Mouse (Mus musculus) intestine, postnatal 0 days (tissue): Measurements from ENCODE around the gene Olfr76. TPM values are rescaled to one million over a fixed set of nuclear protein-coding genes. Genes with fewer than 3 reads are reported as not detected.
"Not testable (repeated sequence)": the region's sequence is repeated elsewhere in the genome, so short reads cannot be mapped to it uniquely, and the experiment has no call there.

Experiments
- ATAC-seq: fragments of 200-750 bp; cut with Nextera tagmentation; 2 replicates; pipeline ENCODE4 v1.8.0; 2017; ENCODE audit warnings: mild to moderate bottlenecking, moderate TSS enrichment, moderate library complexity
- H3K27ac ChIP-seq: fragments of 300-500 bp; sonication (generic); 2 replicates; pipeline ENCODE4 v1.5.1; 2014; ENCODE audit warnings: mild to moderate bottlenecking, low read depth, low read length, moderate library complexity
- H3K27me3 ChIP-seq: fragments of 300-500 bp; sonication (generic); replicated peaks from 2 replicates; pipeline ENCODE4 v1.6.1; 2014; ENCODE audit warnings: low read length, mixed read lengths; ENCODE audit not compliant: control insufficient read depth, insufficient read depth
- H3K36me3 ChIP-seq: fragments of 300-500 bp; sonication (generic); 2 replicates; pipeline ENCODE4 v1.6.1; 2014; ENCODE audit warnings: mild to moderate bottlenecking, moderate library complexity; ENCODE audit not compliant: control insufficient read depth, insufficient read depth
- H3K4me1 ChIP-seq: fragments of 300-500 bp; sonication (generic); replicated peaks from 2 replicates; pipeline ENCODE4 v1.6.1; 2014; ENCODE audit warnings: antibody characterized with exemption, low read length, mixed read lengths; ENCODE audit not compliant: control insufficient read depth, insufficient read depth
- H3K4me2 ChIP-seq: fragments of 300-500 bp; sonication (generic); replicated peaks from 2 replicates; pipeline ENCODE4 v1.6.1; 2014; ENCODE audit warnings: low read depth, mild to moderate bottlenecking, moderate library complexity
- H3K4me3 ChIP-seq: fragments of 300-500 bp; sonication (generic); 2 replicates; pipeline ENCODE4 v1.5.1; 2014; ENCODE audit warnings: low read depth, low read length
- H3K9ac ChIP-seq: fragments of 300-500 bp; sonication (generic); 2 replicates; pipeline ENCODE4 v1.6.1; 2014; ENCODE audit warnings: mild to moderate bottlenecking, low read depth, low read length
- H3K9me3 ChIP-seq: fragments of 300-500 bp; sonication (generic); 2 replicates; pipeline ENCODE4 v1.6.1; 2016; ENCODE audit warnings: mixed run types; ENCODE audit not compliant: control insufficient read depth
- CTCF ChIP-seq: sonication (generic); IDR thresholded peaks from 2 replicates; pipeline ENCODE4 v1.5.1; 2016; ENCODE audit warnings: low read depth, mild to moderate bottlenecking, control low read depth, antibody characterized with exemption, moderate library complexity
- WGBS: fragments of 180-500 bp; shearing (Covaris S2); extraction: QIAGEN DNeasy Blood & Tissue Kit; methylation state at CpG from one replicate; pipeline ENCODE4 v1.1.7; 2014; 5-methylcytosine and 5-hydroxymethylcytosine counted together
- polyA plus RNA-seq: library from polyadenylated mRNA; unstranded; fragments of >200 nt; fragmentation: Nextera tagmentation; extraction: Ambion mirVana; gene quantifications from 2 replicates; pipeline ENCODE4 v1.2.1, GENCODE M21; 2015

Olfr76 gene
- polyA plus RNA-seq, 1 experiment from 2014 or later = not detected

DNA sequence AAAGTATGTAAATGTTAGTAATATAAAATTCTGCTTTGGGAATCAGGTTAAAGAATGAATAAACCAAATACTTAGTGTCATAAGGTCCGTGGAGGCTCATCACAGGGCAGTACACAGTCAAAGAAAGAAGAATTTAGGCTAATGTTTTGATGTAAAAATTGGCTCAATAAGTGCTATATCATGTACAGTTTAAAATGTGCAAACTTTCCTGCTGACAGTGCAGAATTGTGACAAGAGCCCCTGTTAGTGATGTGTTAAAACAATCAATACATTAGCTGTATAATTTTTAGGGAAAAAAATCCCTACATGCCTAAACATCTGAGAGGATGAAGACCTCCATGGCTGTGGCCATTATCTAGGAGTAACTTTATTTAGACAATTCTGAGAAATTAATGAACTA, 9.2 kb downstream of the Olfr76 start:
- Histone ChIP-seq H3K9ac (no peak overlapping the region), H3K4me3 (no peak overlapping the region), H3K4me2 (no peak overlapping the region), H3K27ac (no peak overlapping the region), H3K36me3 (no peaks in the 10 kb centered on the region), H3K4me1 (no peaks in the 10 kb centered on the region), H3K9me3 (no peaks in the 10 kb centered on the region), H3K27me3 (no peaks in the 10 kb centered on the region)
- WGBS = 50% methylated on average over 1 of the region's 1 CpGs
- TF ChIP-seq CTCF = no peak
- no peak for ATAC-seq

DNA sequence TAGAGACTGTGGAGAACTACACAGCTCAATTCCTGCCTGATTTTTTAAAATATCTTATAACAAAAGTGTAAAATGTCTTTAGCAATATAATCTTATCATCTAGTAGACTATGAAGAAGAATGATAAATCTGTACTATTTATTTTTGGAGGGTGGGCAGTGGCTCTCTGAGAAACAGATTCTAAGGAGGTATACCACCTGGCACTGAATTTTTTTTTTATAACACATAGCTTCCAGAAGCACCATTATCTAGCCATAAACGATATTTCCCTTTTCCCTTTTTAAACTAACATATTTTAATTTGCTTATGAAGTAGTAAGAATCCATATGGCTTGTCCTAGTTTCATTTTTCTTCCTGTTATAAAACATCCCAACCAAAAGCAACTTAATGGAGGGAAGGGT, 18.5 kb downstream of the Olfr76 start:
- no peak for ATAC-seq
- H3K27ac ChIP-seq = no peak overlapping the region
- no peak overlapping the region for H3K9ac ChIP-seq
- WGBS = 48% methylated on average over 1 of the region's 1 CpGs
- H3K27me3 ChIP-seq = no peaks in the 10 kb centered on the region
- H3K4me2 ChIP-seq = no peak overlapping the region
- H3K4me3 ChIP-seq = no peak overlapping the region
- H3K36me3 ChIP-seq = no peaks in the 10 kb centered on the region
- TF ChIP-seq CTCF = no peak
- no peaks in the 10 kb centered on the region for H3K4me1 ChIP-seq
- no peaks in the 10 kb centered on the region for H3K9me3 ChIP-seq

DNA sequence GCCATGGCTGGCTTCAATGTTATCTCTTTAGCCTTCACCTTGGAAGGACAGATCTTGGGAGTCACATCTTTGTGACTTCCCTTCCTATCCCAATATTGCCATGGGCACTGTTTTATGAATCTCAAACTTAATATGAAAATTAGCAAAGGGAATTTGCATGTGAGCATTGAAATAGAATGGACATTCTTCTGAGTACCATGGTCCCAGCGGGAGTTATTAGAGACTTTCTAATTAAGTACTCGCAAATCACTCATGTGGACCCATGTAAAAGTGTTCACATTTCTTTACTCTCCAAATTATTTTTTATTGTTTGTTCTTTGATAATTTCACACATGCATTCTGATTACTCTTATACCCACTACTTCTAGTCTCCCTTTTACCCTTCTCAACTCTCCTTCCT, 19.8 kb downstream of the Olfr76 start, which contains the start of gene Olfr1427:
Gene Olfr1427, minus strand, starts transcription at position 101 of the 400 bp plus-strand sequence.
- Histone ChIP-seq H3K27ac (no peak within 1 kb of the TSS), H3K4me1 (no peaks in the 10 kb centered on the region), H3K4me2 (no peak within 1 kb of the TSS), H3K9ac (no peak within 1 kb of the TSS), H3K9me3 (no peaks in the 10 kb centered on the region), H3K36me3 (no peaks in the 10 kb centered on the region), H3K4me3 (no peak within 1 kb of the TSS), H3K27me3 (no peaks in the 10 kb centered on the region)
- 96% methylated on average over 2 of the region's 2 CpGs for WGBS
- no peak for ATAC-seq
- TF ChIP-seq CTCF = no peak

DNA sequence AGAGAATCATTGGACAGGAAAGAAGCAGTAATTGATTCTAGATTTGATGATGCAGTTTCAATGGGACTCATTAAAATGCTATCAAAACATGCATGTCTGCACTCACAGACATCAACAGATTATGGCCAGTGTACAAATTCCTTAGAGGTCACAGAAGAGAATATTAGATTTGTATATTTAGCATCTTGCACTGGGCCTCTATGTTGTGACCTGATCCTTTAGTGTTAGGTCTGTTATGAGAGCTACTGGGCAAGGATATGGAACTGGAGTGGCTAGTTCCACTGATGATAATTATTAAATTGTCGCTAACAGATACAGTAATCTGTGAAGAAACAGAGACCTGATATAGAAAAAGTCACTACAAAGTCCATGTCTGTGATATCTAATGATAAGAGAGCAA, 31.1 kb downstream of the Olfr76 start, which contains the start of gene Olfr1426:
Gene Olfr1426, minus strand, starts transcription at position 101 of the 400 bp plus-strand sequence.
- Histone ChIP-seq H3K9me3 (no peaks in the 10 kb centered on the region), H3K4me1 (no peaks in the 10 kb centered on the region), H3K27me3 (no peaks in the 10 kb centered on the region), H3K36me3 (no peaks in the 10 kb centered on the region), H3K4me3 (no peak within 1 kb of the TSS), H3K4me2 (no peak within 1 kb of the TSS), H3K27ac (no peak within 1 kb of the TSS), H3K9ac (no peak within 1 kb of the TSS)
- 71% methylated on average over 1 of the region's 1 CpGs for WGBS
- TF ChIP-seq CTCF = no peak
- no peak for ATAC-seq

DNA sequence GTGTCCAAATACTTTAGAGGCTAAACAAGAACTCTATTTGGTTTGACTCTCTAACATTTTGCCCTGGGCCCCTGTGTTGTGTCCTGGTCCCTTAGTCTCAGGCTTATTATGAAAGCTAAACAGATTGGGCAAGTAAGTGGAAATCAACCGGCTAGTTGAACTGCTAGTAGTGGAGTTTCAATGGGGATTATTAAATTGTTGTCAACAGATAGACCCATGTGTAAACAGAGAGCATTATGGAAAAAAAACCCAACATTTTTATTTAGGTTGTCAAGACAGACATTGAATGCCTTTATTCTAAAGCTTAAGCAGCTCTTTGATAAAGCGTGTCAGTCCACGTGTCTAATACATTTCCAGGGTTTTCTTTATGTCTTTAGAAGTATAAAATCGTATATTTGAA, 45.4 kb downstream of the Olfr76 start, which contains the start of gene Olfr1425:
Gene Olfr1425, minus strand, starts transcription at position 101 of the 400 bp plus-strand sequence.
- H3K36me3 ChIP-seq, H3K4me1 ChIP-seq, H3K27ac ChIP-seq, ATAC-seq, H3K4me2 ChIP-seq, H3K4me3 ChIP-seq, H3K9me3 ChIP-seq, H3K9ac ChIP-seq, H3K27me3 ChIP-seq: not testable (repeated sequence)
- 81% methylated on average over 4 of the region's 4 CpGs for WGBS

DNA sequence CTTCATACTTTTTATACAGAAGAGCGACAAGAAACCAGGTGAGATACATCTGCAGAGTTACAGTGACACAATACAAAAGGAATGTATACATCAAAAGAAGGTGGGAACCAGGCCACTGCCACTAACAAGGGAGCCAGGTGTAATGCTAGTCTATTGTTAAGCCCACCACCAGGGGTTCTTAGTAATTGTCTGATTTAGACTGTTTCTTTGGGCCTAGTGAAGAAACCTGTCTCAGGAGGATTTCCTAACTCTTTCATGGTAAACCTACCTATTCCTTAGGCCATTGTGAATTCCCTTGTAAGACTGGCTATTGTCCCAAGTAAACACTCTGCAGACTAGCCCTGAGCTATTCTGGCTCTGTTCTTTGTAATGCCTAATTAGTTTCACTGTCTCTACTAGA, 53.5 kb downstream of the Olfr76 start:
- H3K4me3 ChIP-seq, ATAC-seq, H3K9me3 ChIP-seq, H3K27ac ChIP-seq, H3K27me3 ChIP-seq, H3K36me3 ChIP-seq, H3K9ac ChIP-seq, H3K4me2 ChIP-seq, H3K4me1 ChIP-seq: not testable (repeated sequence)
- 91% methylated on average over 1 of the region's 1 CpGs for WGBS

Other genes with a start within 250 kb of the Olfr76 start
- not detected in 2 replicates for gene Olfr1419, start 248.1 kb downstream of the Olfr76 start, polyA plus RNA-seq
- gene Olfr1420, start 236.6 kb downstream of the Olfr76 start, polyA plus RNA-seq = 0.05 TPM in 1 of 2 replicates, not detected in the other
- gene Patl1, start 210.8 kb downstream of the Olfr76 start, polyA plus RNA-seq = 8.4 and 9.3 TPM in 2 replicates
- gene Osbp, start 157.3 kb downstream of the Olfr76 start, polyA plus RNA-seq = 6.2 and 6.9 TPM in 2 replicates
- not detected in 2 replicates for gene Olfr1423, start 81.9 kb downstream of the Olfr76 start, polyA plus RNA-seq
- not detected in 2 replicates for gene Olfr1424, start 60.5 kb downstream of the Olfr76 start, polyA plus RNA-seq
- gene Olfr1425, start 45.5 kb downstream of the Olfr76 start, polyA plus RNA-seq = not detected in 2 replicates
- gene Olfr1426, start 31.2 kb downstream of the Olfr76 start, polyA plus RNA-seq = not detected in 2 replicates
- gene Olfr1427, start 19.9 kb downstream of the Olfr76 start, polyA plus RNA-seq = not detected in 2 replicates
- gene Olfr1428, start 7.3 kb downstream of the Olfr76 start, polyA plus RNA-seq = not detected in 2 replicates
- 0.05 TPM in 1 of 2 replicates, not detected in the other for gene Olfr1555-ps1, start 46.9 kb upstream of the Olfr76 start, polyA plus RNA-seq
- gene Olfr1431, start 77.4 kb upstream of the Olfr76 start, polyA plus RNA-seq = not detected in 2 replicates
- not detected in 2 replicates for gene Olfr1432, start 109.4 kb upstream of the Olfr76 start, polyA plus RNA-seq
- gene Olfr262, start 118.5 kb upstream of the Olfr76 start, polyA plus RNA-seq = not detected in 2 replicates
- not detected in 2 replicates for gene Olfr235, start 137.8 kb upstream of the Olfr76 start, polyA plus RNA-seq
- not detected in 2 replicates for gene Olfr1434, start 156.7 kb upstream of the Olfr76 start, polyA plus RNA-seq
- not detected in 2 replicates for gene Olfr1436, start 175.9 kb upstream of the Olfr76 start, polyA plus RNA-seq
- gene Olfr1437, start 201.9 kb upstream of the Olfr76 start, polyA plus RNA-seq = not detected in 2 replicates
- not detected in 2 replicates for gene Olfr1438-ps1, start 212.7 kb upstream of the Olfr76 start, polyA plus RNA-seq